Mouse (Mus musculus): Measurements from ENCODE around the gene Rnf212. TPM values are rescaled to one million over a fixed set of nuclear protein-coding genes. Genes with fewer than 3 reads are reported as not detected.

Rnf212 gene
- total RNA-seq, 2 experiments from 2014 or later: not detected

- intact Hi-C loops (cut with DNase I): no loop called here
- DNase-seq (ENCODE audit: low spot score): peak; percentile 24
These were observed 60.6 kb downstream of the Rnf212 start for GRCm38 (mm10) chr5:108714149-108714548.

DNA sequence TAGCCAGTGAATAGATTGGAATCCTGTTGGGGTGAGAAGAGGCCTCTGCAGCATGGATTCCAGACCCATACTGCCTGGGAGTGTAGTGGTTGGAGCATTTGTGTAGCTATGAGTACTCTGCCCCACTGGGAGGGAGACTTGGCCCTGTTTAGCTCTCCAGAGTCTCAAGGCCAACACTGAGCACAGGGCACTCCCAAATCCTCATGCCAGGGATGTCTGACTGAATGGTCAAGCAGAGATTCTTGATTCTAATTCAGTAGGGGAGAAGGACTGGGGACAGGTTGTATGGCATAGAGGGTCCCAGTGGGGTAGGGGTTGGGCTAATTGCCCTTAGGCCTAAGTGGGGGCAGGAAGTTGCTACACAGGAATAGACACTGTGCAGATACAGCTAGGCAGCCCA, 61.1 kb downstream of the Rnf212 start:
- intact Hi-C loops (cut with DNase I): no loop called here

DNA sequence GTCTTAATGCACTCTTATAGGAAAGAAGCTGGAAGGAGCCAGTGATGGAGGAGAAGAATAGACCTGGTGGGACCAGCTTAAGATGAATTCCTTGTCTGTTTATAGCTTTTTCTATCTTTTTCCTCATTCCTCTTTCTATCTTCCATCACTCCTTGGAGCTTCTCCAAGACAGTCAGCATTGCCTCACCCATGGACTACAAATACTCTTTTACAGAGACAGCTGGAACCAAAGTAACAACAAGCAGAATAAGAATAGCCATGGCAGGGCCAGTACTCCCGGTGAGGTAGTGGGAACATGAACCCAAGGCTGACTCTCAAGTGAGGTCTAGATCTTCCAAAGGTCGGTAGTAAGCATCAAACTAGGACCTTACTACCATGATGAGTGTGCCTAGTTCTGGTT, 61.7 kb downstream of the Rnf212 start:
- no peak for DNase-seq (ENCODE audit: low spot score)
- intact Hi-C loops (cut with DNase I): no loop called here

More for the DNA sequence above, 61.1 kb downstream of the Rnf212 start:
- no peak for DNase-seq (ENCODE audit: low spot score)

DNA sequence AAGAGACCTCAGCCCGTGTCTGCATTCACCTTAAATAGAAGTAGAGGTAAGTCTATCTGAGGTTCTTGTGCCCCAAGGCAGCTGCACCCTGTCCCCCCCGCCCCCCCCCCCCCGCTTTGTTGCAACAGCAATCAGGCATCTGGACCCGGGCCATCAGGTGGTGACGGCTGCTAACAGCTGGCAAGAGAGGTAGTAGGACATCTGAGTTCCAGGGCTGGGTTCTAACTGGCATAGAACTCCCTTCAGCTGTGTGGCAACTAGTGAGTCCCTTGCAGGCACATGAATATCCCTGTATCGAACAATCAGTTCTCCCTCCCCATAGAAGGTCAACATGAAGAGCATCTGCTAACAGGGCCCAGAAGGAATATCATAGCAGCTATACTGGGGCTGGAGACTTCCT, 62.8 kb downstream of the Rnf212 start:
- intact Hi-C loops (cut with DNase I): no loop called here
- DNase-seq (ENCODE audit: low spot score): no peak

- intact Hi-C loops (cut with DNase I): no loop called here
- DNase-seq (ENCODE audit: low spot score): no peak
These were observed 65.6 kb downstream of the Rnf212 start for GRCm38 (mm10) chr5:108708981-108709731.

- intact Hi-C loops (cut with DNase I): no loop called here
- no peak for DNase-seq (ENCODE audit: low spot score)
These were observed 66.4 kb downstream of the Rnf212 start for GRCm38 (mm10) chr5:108708419-108708818.

GRCm38 (mm10) chr5:108707758-108708157, 67.0 kb downstream of the Rnf212 start:
- intact Hi-C loops (cut with DNase I): no loop called here

GRCm38 (mm10) chr5:108703754-108704626, 70.8 kb downstream of the Rnf212 start:
- no peak for DNase-seq (ENCODE audit: low spot score)
- intact Hi-C loops (cut with DNase I): no loop called here

More at GRCm38 (mm10) chr5:108707758-108708157, 67.0 kb downstream of the Rnf212 start:
- DNase-seq (ENCODE audit: low spot score): no peak

DNA sequence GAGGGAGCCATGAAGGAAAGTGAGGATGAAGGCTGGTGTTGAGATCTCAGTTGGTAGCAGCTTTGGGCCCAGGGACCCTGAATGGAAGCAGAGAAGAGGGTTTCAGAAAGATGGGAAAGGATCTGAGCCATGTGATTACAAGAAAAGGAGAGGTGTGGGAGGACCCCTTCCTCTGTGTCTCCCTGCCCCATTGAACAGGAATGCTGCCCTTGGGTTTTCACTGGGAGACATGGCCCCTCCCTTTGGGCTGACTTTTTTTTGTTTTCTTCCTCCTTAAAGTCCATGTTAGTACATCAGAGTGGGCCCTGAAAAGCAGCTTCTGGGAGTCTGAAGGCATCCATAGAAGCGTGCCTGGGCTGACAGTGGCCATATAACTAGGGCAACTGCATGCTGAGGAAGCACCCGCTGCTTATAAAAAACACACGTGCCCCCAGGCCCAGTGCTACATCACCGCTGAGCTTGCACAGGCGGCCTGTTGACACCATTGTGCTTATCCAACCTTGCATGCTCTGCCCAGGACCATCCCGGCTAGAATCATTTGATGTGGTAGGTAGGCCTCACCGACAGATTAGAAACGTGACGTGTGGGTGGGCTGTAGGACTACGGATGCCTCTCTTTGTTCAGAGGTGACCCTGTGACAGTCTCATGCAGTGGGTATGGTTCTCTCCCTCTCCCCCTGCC, 73.3 kb downstream of the Rnf212 start:
- intact Hi-C loops (cut with DNase I): no loop called here
- no peak for DNase-seq (ENCODE audit: low spot score)

- no peak for DNase-seq (ENCODE audit: low spot score)
These were observed 74.4 kb downstream of the Rnf212 start for GRCm38 (mm10) chr5:108700346-108700745.

DNA sequence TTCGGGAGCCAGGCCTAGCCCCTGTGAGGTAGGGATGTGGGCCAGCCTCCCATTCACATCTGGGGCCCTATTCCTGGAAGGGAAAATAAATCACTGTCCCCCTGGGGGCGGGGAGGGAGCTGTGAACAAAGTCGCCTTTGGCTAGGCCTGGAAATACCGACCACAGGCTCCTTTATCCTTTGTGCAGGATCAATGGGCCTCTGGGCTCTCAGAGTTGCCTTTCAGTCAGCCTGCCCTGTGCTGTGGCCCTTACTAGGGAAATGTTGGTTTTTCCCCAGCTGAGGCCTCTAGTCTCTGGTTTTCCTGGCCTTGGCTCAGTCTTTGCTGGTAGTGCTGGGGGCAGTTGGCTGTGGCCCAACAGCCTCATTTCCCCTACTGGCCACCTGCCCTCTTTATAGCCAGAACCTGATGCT, 77.4 kb downstream of the Rnf212 start:
- intact Hi-C loops (cut with DNase I): no loop called here
- DNase-seq (ENCODE audit: low spot score): no peak

More at GRCm38 (mm10) chr5:108700346-108700745, 74.4 kb downstream of the Rnf212 start:
- intact Hi-C loops (cut with DNase I): no loop called here

- no peak for DNase-seq (ENCODE audit: low spot score)
- intact Hi-C loops (cut with DNase I): no loop called here
These were observed 78.2 kb downstream of the Rnf212 start for GRCm38 (mm10) chr5:108696542-108696941.

DNA sequence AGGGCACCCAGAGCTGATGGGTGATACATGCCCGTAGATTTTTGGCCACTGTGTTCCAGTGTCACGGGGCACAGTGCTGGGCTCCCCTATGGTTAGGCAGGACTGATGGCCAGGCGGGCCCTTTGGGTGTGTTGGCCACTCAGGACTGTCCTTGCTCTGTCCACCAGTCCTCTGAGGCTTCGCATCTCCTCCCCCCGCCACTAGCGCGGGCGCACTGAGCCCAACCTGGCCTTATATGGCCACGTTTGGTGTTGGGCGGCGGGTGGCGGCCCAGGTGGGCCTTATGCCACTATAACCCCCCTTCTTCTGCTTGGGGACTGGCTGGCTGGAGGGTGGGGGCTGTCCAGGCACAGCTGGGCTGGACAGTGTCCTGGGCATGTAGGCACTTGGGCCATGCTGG, 78.9 kb downstream of the Rnf212 start:
- intact Hi-C loops (cut with DNase I): no loop called here
- no peak for DNase-seq (ENCODE audit: low spot score)

DNA sequence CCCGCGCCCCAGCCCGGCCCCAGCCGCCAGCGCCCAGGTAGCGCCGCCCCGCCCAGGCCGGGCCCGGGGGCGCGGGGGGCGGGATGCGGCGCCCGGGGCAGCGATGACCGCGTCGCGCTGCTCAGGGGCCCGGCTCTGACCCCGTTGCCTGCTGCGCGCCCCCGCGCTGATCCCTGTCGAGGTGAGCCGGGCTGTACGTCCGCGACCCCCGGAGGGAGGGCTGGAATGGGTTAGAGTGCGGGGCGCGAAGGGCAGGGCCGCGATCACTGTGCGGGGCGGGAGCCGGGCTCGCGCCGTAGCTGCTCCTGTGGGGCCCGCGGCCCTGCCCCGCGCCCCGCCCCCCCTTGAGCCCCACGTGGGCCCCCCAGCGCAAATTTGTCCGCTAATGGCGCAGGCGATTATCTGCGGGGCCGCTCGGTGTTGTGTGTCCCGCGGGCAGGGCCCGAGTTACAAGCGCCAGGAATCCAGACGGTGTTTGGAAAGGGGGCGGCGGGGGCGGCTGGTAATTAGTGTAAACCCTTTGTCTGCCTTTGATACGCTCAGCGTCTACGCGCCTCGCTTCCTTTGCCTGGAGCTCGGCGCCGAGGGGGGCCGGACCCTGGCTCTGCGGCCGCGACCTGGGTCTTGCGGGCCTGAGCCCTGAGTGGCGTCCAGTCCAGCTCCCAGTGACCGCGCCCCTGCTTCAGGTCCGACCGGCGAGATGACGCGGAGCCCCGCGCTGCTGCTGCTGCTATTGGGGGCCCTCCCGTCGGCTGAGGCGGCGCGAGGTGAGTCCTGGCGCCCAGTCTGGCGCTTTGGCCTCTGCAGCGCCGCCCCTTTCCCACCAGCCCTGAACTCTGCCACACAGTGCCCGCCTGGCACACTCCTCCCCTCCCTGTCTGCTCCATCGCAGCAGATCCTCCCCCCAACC, 80.2 kb downstream of the Rnf212 start:
- intact Hi-C loops (cut with DNase I): no loop called here
- no peak for DNase-seq (ENCODE audit: low spot score)

GRCm38 (mm10) chr5:108693872-108694288, 80.9 kb downstream of the Rnf212 start:
- peak; percentile 74 for DNase-seq (ENCODE audit: low spot score)
- intact Hi-C loops (cut with DNase I): loop anchor here (2.0 kb wide), 1 partner anchor 25 kb away; the partner anchor contains the start of gene Dgkq

GRCm38 (mm10) chr5:108692271-108692670, 82.5 kb downstream of the Rnf212 start, which contains the start of gene Fgfrl1:
Gene Fgfrl1 (plus strand): TSS chr5:108692382.
- DNase-seq (ENCODE audit: low spot score): peak; percentile 20
- intact Hi-C loops (cut with DNase I): loop anchor here (2.0 kb wide), 1 partner anchor 23 kb away; the partner anchor contains the start of gene Dgkq

DNA sequence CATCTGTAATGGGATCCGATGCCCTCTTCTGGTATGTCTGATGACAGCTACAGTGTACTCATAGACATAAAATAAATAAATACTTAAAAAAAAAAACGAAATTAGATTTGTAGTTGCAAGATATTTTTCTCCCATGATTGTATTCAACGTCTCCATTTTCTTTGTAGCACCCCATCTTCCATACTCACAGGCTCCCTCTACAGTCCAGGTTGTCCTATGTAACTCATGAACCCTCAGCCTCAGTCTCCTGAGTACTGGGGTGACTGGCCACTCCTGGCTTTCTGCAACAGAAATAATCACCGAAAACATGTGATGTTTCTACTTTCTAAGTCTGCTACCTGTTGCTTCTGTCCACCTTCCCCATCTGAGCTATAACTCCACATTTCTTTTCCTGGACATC, 83.6 kb downstream of the Rnf212 start:
- intact Hi-C loops (cut with DNase I): no loop called here

DNA sequence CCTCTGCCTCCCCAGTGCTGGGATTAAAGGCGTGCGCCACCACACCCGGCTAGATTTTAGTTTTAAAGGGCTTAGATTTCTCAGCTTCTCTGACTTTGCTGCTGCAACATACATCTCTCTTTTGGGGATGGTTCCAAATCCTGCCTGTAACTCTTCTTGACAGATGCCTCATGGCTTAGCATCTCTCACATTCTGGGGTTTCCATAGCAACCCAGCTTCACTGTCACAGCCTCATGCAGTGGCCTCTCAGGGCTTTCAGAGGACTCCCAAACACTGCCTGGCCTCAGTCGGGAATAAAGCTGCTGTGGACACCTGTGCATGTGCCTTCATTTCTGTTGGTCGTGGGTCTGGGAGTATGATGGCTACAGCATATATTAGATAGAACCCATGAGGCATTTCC, 85.7 kb downstream of the Rnf212 start:
- intact Hi-C loops (cut with DNase I): no loop called here
- DNase-seq (ENCODE audit: low spot score): no peak

More for the DNA sequence above, 83.6 kb downstream of the Rnf212 start:
- no peak for DNase-seq (ENCODE audit: low spot score)

DNA sequence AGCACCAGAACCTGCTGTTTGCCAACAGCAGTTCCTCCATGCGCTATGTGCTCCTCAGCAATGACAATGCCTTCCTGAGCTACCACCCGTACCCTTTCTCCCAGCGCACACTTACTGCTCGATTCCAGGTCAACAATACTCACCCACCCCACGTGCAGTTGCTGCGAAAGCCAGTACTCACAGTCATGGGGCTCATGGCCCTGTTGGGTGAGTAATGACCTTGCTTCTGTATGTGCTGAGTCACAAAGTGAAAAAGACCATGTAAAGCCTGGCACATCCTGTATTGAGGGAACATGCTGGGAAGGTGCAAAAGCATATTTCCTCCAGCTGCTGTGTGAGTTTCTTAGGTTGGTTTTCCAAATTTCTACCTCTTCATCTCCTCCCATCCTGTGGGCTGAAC, 93.9 kb downstream of the Rnf212 start:
- intact Hi-C loops (cut with DNase I): no loop called here

More for the DNA sequence above, 93.9 kb downstream of the Rnf212 start:
- DNase-seq (ENCODE audit: low spot score): no peak
